Mouse (Mus musculus) kidney, postnatal 0 days (tissue): ENCODE measurements around the gene Tff2. TPM values are rescaled to one million over a fixed set of nuclear protein-coding genes. Genes with fewer than 3 reads are reported as not detected.
A peak's percentile ranks its signal among the peaks of the same experiment; 100 is the strongest.

Source experiments
- ATAC-seq: fragments of 200-750 bp; cut with Nextera tagmentation; replicated peaks from 2 replicates; pipeline ENCODE4 v1.8.0; 2017; ENCODE audit warnings: low read depth, moderate number of reproducible peaks, moderate TSS enrichment, moderate library complexity; ENCODE audit not compliant: low FRiP score
- DNase-seq: peaks from one replicate; pipeline ENCODE4 v3.0.0-alpha.2; 2016; ENCODE audit warnings: low spot score
- H3K27ac ChIP-seq: fragments of 300-500 bp; sonication (generic); 2 replicates; pipeline ENCODE4 v1.5.1; 2014; ENCODE audit warnings: mild to moderate bottlenecking
- H3K27me3 ChIP-seq: fragments of 300-500 bp; sonication (generic); 2 replicates; pipeline ENCODE4 v1.6.1; 2014; ENCODE audit warnings: low read length, mixed read lengths; ENCODE audit not compliant: insufficient read depth
- H3K36me3 ChIP-seq: fragments of 300-500 bp; sonication (generic); 2 replicates; pipeline ENCODE4 v1.6.1; 2014; ENCODE audit warnings: low read length, mixed read lengths; ENCODE audit not compliant: insufficient read depth
- H3K4me1 ChIP-seq: fragments of 300-500 bp; sonication (generic); replicated peaks from 2 replicates; pipeline ENCODE4 v1.6.1; 2014; ENCODE audit warnings: antibody characterized with exemption, low read length, mixed read lengths; ENCODE audit not compliant: insufficient read depth
- H3K4me2 ChIP-seq: fragments of 300-500 bp; sonication (generic); 2 replicates; pipeline ENCODE4 v1.6.1; 2014; ENCODE audit warnings: mild to moderate bottlenecking, low read length, moderate library complexity, mixed read lengths
- H3K4me3 ChIP-seq: fragments of 300-500 bp; sonication (generic); replicated peaks from 2 replicates; pipeline ENCODE4 v1.5.1; 2014; ENCODE audit warnings: low read depth, low read length
- H3K9ac ChIP-seq: fragments of 300-500 bp; sonication (generic); 2 replicates; pipeline ENCODE4 v1.6.1; 2014; ENCODE audit warnings: low read depth, low read length
- H3K9me3 ChIP-seq: fragments of 300-500 bp; sonication (generic); replicated peaks from 2 replicates; pipeline ENCODE4 v1.6.1; 2016; ENCODE audit warnings: low read length, inconsistent platforms, mixed read lengths
- CTCF ChIP-seq: IDR thresholded peaks from 2 replicates; pipeline ENCODE4 v1.5.1; 2016; ENCODE audit warnings: antibody characterized with exemption, low read depth, mild to moderate bottlenecking, moderate library complexity
- WGBS: fragments of 180-500 bp; shearing (Covaris S2); extraction: QIAGEN DNeasy Blood & Tissue Kit; methylation state at CpG from one replicate; pipeline ENCODE4 v1.1.7; 2014; 5-methylcytosine and 5-hydroxymethylcytosine counted together
- polyA plus RNA-seq: library from polyadenylated mRNA; unstranded; fragments of >200 nt; fragmentation: Nextera tagmentation; extraction: Ambion mirVana; gene quantifications from 2 replicates; pipeline ENCODE4 v1.2.1, GENCODE M21; 2015

Tff2 gene
- polyA plus RNA-seq, 1 experiment from 2014 or later: 7.7 TPM

GRCm38 (mm10) chr17:31142116-31142515, 2.0 kb downstream of the Tff2 start:
- H3K9ac ChIP-seq: no peak overlapping the region

GRCm38 (mm10) chr17:31138398-31138797, 5.7 kb downstream of the Tff2 start:
- no peaks in the 10 kb centered on the region for H3K9me3 ChIP-seq
- no peak for ATAC-seq
- TF ChIP-seq CTCF: peak; percentile 87

More at GRCm38 (mm10) chr17:31142116-31142515, 2.0 kb downstream of the Tff2 start:
- Histone ChIP-seq H3K4me3 (no peak overlapping the region), H3K36me3 (no peaks in the 10 kb centered on the region), H3K27ac (no peak overlapping the region), H3K4me2 (no peak overlapping the region), H3K27me3 (no peaks in the 10 kb centered on the region), H3K9me3 (no peaks in the 10 kb centered on the region), H3K4me1 (no peaks in the 10 kb centered on the region)
- WGBS: 92% methylated on average over 7 of the region's 7 CpGs
- DNase-seq: no peak
- TF ChIP-seq CTCF: no peak
- no peak for ATAC-seq

GRCm38 (mm10) chr17:31136821-31137220, 7.3 kb downstream of the Tff2 start:
- H3K27me3 ChIP-seq: no peaks in the 10 kb centered on the region
- H3K9me3 ChIP-seq: no peaks in the 10 kb centered on the region
- WGBS: 80% methylated on average over 1 of the region's 1 CpGs
- no peak for DNase-seq
- no peak overlapping the region for H3K4me2 ChIP-seq
- ATAC-seq: no peak
- H3K4me1 ChIP-seq: no peaks in the 10 kb centered on the region
- no peak overlapping the region for H3K9ac ChIP-seq
- H3K36me3 ChIP-seq: no peaks in the 10 kb centered on the region
- no peak for TF ChIP-seq CTCF
- no peak overlapping the region for H3K4me3 ChIP-seq
- H3K27ac ChIP-seq: no peak overlapping the region

More at GRCm38 (mm10) chr17:31138398-31138797, 5.7 kb downstream of the Tff2 start:
- no peaks in the 10 kb centered on the region for H3K4me1 ChIP-seq
- H3K36me3 ChIP-seq: no peaks in the 10 kb centered on the region
- H3K4me2 ChIP-seq: no peak overlapping the region
- H3K9ac ChIP-seq: no peak overlapping the region
- DNase-seq: peak; percentile 83
- WGBS: 11% methylated on average over 5 of the region's 5 CpGs
- H3K27ac ChIP-seq: no peak overlapping the region
- H3K4me3 ChIP-seq: no peak overlapping the region
- no peaks in the 10 kb centered on the region for H3K27me3 ChIP-seq

GRCm38 (mm10) chr17:31136291-31136690, 7.8 kb downstream of the Tff2 start:
- Histone ChIP-seq H3K27ac (no peak overlapping the region), H3K9me3 (no peaks in the 10 kb centered on the region), H3K9ac (no peak overlapping the region), H3K36me3 (no peaks in the 10 kb centered on the region), H3K4me1 (no peaks in the 10 kb centered on the region), H3K4me2 (no peak overlapping the region), H3K27me3 (no peaks in the 10 kb centered on the region), H3K4me3 (no peak overlapping the region)
- no peak for TF ChIP-seq CTCF
- 54% methylated on average over 3 of the region's 3 CpGs for whole genome bisulfite sequencing
- DNase-seq (no peak), ATAC-seq (no peak)

- ATAC-seq (no peak), DNase-seq (no peak)
- no peak for TF ChIP-seq CTCF
- no peaks in the 10 kb centered on the region for H3K27me3 ChIP-seq
- no peaks in the 10 kb centered on the region for H3K9me3 ChIP-seq
- no peaks in the 10 kb centered on the region for H3K4me1 ChIP-seq
- no peak overlapping the region for H3K4me3 ChIP-seq
- H3K27ac ChIP-seq: no peak overlapping the region
- H3K36me3 ChIP-seq: no peaks in the 10 kb centered on the region
- no peak overlapping the region for H3K9ac ChIP-seq
- 50% methylated on average over 6 of the region's 6 CpGs for WGBS
- no peak overlapping the region for H3K4me2 ChIP-seq
Observed at GRCm38 (mm10) chr17:31134913-31135312, 9.2 kb downstream of the Tff2 start.

GRCm38 (mm10) chr17:31133776-31134175, 10.3 kb downstream of the Tff2 start:
- Histone ChIP-seq H3K4me1 (no peaks in the 10 kb centered on the region), H3K27me3 (no peaks in the 10 kb centered on the region), H3K9me3 (no peaks in the 10 kb centered on the region), H3K9ac (no peak overlapping the region), H3K27ac (no peak overlapping the region), H3K4me3 (no peak overlapping the region), H3K36me3 (no peaks in the 10 kb centered on the region), H3K4me2 (no peak overlapping the region)
- DNase-seq: no peak
- ATAC-seq: no peak
- no peak for TF ChIP-seq CTCF
- WGBS: 67% methylated on average over 15 of the region's 15 CpGs

GRCm38 (mm10) chr17:31131269-31131821, 12.7 kb downstream of the Tff2 start:
- 75% methylated on average over 10 of the region's 10 CpGs for WGBS
- no peak for ATAC-seq
- no peak for TF ChIP-seq CTCF

More at GRCm38 (mm10) chr17:31131269-31131821, 12.7 kb downstream of the Tff2 start:
- H3K9ac ChIP-seq: no peak overlapping the region
- DNase-seq: no peak
- H3K4me1 ChIP-seq: no peaks in the 10 kb centered on the region
- no peaks in the 10 kb centered on the region for H3K9me3 ChIP-seq
- no peak overlapping the region for H3K27ac ChIP-seq
- H3K4me3 ChIP-seq: no peak overlapping the region
- H3K4me2 ChIP-seq: no peak overlapping the region
- H3K36me3 ChIP-seq: no peaks in the 10 kb centered on the region
- no peaks in the 10 kb centered on the region for H3K27me3 ChIP-seq
